Mouse (Mus musculus) T-helper 1 cell (primary cell): Measurements from ENCODE around the gene Mucl1.
"Not testable (repeated sequence)": the region's sequence is repeated elsewhere in the genome, so short reads cannot be mapped to it uniquely, and the experiment has no call there.

ENCODE experiments used
- in situ Hi-C: fragments of 300-600 bp; cut with MboI, MseI; formaldehyde crosslinking; loops from one replicate; pipeline ENCODE4 v1.15.1; 2025; ENCODE audit warnings: high pct_unique_total_duplicates

Gene Mucl1

DNA sequence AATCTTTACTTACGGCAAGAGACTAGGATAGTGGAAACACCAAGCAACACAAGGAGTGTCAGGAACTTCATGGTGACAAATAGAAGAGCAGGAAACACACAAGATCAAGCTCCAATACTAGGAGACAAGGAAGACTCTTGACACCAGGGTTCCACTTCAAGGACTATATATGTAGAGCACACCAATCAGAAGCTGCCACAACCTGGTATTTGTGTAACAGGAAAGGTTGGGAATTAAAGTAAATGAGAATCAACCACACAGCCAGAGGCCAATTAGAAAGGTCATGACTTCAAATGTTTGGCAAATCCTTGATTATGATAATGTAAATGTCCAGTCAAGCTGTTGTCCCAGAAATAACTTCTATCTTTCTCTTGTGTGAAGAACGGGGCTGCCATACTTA, at the start of gene Mucl1:
Gene Mucl1 (minus strand): TSS at position 101 of the 400 bp plus-strand sequence.
- in situ Hi-C loops: loop anchor here (10.0 kb wide), 1 partner anchor 201 kb away; no protein-coding TSS in a partner anchor

DNA sequence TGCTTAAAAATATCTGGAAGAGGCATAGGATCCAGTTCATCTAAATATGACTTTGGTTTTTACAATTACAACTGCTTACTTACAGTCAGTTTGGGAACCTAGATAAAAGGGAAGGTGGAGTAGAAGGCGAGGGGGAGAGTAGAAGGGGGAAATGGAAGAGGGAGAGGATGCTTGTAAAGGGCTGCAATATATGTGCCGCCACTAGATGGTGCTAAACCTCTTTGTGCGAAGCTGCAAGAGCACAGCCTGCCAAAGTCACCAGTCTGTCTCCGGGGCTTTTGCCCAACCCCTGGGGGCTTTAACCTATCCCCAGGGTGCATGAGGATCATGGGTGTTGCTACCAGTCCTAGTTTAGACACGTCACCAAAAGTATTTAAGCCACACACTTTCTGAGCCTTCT, 11.6 kb upstream of the Mucl1 start:
- in situ Hi-C loops: not testable (repeated sequence)

DNA sequence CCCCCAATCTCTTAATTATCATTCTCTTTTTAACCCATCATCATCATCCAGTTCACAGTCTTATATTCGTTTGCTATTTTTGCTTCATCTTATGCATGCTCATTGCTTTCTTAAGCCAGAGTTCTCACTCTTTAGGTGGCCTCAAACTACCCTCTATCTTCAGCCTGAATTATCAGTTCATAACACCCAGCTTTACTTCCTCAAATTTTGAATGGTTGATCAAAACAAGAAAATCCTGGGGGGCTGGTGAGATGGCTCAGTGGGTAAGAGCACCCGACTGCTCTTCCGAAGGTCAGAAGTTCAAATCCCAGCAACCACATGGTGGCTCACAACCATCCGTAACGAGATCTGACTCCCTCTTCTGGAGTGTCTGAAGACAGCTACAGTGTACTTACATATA, 38.4 kb downstream of the Mucl1 start:
- in situ Hi-C loops: loop anchor here (5.0 kb wide), 1 partner anchor 105 kb away; no protein-coding TSS in a partner anchor
